Mouse (Mus musculus): ENCODE data around the gene Pgc.

Pgc gene

DNA sequence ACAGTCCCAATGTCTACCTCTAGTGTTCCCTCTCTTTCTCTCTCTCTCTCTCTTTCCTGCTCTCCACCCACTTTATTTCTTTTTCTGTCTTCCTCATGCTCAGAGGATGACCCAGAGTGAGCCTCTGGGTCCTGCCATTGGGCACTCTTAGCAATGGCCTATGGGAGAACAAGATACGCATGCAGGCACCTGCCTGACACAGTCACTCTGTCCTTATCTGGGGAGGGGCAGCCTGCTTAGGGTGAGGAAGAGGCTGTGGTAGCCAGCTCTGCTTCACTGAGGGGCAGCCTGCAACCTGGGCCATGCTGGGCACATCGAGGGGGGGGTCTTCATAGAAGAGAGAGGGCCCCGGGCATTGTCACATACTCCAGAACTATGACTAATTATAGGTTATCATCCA, 23.0 kb downstream of the Pgc start:
- no peak for DNase-seq (ENCODE audit: low spot score in 2 of 2)

DNA sequence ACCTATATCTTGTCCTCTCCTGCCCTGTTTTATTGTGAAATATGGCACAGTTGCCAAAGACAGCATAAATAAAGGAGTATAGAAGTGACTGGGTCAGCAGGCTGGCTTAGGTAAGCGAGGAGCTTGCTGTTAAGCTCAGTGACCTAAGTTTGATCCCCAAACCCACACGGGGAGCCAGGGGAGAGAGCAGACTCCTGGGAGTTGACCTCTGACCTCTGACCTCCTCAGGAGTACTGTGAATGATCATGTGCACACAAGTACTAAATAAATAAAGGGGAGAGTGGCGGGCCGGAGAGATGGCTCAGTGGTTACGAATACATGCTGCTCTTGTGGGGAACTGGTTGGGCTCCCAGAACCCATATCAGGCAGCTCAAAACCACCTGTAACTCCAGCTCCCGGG, 23.5 kb downstream of the Pgc start:
- no peak for DNase-seq (ENCODE audit: low spot score in 2 of 2)

DNA sequence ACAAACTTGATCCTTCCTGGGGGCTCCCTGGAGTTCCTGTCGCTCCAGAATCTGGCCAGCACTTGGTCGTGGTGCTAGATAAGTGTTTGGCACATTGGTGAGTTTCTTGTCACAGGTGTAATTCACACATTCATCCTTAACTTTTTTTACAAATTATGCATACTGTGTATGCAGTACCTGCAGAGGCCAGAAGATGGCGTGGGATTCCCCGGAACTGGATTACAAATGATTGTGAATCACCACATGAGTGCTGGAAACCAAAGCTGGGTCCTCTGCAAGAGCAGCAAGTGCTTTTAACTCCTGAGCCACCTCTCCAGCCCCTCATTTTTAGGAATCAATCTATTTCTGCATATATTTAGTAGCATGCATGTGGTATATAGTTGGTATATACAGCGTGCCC, 25.2 kb downstream of the Pgc start:
- DNase-seq (ENCODE audit: low spot score in 2 of 2), result no peak

DNA sequence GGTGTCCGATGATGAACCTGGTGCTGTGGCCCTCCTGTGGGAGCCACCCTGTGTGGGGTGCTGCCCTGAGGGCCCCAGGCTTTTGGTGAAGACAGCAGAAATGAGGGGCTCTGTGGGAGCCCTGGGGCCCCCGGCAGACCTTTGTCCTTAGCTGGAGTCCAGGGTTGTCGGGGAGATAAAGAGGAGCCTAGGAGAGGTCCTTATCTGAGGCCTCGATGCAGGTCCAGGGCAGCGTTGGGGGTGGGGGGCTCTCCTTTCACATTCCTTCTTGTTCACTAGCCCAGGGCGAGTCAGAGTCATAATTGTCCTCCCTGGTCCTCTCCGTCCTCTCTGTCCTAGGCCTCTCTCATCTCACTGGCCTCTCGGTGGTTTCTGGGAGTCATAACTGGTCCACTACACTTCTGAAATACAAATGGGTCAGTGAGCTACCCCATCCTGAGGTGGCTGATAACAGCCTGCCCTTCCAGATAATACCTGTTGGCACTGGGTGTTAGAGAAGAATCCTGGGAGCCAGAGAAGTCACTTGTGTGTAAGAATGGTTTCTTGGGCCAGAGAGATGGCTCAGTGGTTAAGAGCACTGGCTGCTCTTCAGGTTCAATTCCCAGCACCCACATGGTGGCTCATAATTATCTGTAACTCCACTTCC, 26.6 kb downstream of the Pgc start:
- no peak for DNase-seq (ENCODE audit: low spot score in 2 of 2)

DNA sequence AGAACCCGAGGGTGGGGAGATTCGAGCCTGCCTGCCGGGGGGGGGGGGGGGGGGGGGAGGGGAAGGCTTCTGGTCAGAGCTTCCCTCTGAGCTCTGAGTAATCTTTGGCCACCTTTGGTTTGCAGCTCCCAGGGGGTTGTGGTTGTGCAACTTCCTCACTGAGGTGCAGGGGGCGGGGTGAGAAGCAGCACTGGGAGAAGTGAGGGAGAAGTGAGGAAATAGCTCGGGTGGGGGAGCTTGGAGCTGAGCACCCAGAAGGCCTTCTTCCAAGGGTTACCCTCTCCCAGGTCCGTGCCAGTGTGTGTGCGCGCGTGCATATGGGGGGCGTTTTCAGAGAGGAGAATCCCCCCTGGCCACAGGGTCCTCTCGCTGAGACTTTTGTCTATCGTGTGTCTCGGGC, 27.6 kb downstream of the Pgc start:
- no peak for DNase-seq (ENCODE audit: low spot score in 2 of 2)

DNA sequence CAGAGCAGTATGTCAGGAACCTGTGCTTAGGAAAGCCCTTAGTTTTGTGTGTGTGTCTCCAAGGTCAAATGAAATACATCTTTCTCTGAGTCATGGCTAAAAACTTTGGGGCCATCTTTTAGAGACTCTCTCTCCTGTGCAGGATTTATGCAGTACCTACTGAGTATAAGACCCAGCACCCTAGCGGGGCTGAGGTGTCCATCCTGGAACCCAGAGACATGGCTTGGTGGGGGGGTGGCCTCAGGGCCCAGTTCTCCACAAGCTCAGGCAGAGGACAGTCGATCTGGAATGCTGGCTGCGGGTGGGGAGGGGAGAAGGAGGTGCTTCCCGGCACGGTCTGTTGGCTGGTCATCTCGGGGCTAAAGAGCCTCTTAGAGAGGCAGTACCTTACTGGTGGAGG, 29.7 kb downstream of the Pgc start:
- no peak for DNase-seq (ENCODE audit: low spot score in 2 of 2)

DNA sequence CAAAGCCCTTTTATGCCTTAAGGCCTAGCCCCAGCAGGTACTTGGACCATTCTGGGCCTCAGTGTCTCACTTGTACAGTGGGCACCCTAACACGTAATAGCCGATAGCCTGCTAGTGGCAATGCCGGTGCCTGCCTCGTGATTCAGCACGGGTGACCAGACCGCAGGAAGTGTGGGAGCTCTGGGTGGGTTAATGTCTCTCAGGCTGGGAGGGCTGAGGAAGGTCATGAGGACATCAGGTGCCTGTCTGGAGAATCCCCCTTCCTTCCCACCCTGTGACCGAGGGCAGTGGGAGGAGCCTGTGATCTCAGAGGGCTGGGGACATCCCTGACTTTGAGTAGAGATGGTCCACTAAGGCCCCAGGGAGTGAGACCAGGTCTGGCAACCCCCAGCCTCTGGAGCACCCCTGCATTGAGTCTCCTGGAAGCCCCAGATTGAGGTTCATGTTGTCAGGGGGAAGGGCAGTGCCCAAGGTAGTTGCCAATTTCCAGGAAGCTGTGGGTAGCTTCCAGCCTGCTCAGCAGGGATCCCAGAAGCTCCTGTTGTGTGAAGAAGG, 30.5 kb downstream of the Pgc start:
- DNase-seq (ENCODE audit: low spot score in 2 of 2), result no peak

DNA sequence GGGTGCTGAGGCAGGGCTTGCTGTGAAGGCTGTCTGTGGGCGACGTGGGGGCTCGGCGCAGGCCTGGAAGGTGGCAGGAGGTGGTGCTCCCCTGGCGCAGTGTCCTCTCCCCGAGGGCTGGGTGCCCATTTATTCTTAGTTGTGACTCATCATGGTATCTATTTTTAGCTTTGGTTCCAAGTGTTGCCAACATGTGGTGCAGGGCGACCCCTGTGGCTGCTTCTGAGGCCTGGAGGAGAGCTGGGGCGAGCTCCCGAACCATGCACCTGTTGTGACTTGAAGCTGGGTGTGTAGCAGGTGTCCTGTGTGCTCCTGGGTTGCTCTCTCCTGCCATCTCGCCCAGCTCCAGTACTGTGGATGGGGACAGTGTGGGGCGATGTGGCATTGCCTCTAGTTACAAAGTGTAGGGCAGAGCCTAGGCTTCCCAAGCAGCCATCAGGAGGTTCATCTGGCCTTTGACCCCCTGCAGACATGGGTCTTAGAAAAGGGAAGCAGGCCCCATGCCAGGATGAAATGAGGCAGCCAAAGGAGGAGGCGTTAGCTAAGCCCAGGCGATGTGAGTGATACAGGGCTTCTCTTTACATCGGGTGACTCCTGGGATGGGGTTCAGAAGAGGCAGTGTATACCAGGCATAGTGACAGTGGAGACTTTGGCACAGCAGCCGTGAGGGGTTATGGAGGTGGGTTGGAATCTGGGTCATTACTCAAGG, 33.2 kb downstream of the Pgc start:
- DNase-seq (ENCODE audit: low spot score in 2 of 2), result no peak

DNA sequence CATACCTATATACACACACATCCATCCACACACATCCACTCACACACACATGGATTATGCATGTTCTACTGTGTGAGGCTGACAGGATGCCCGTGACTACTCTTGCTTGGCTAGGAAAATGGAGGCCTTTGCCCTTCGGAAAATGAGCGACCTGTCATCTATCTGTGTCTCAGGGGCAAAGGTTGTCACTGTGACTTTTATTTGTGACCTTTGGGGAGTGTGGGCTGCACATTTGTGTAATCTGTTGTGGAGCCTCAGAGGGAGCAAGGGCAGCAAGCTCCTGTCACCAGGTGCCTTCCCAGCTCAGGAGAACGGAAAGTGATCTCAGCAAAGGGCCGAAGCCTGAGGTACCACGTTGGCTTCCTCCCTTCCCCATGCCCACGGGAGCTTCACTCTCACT, 35.4 kb downstream of the Pgc start:
- no peak for DNase-seq (ENCODE audit: low spot score in 2 of 2)

DNA sequence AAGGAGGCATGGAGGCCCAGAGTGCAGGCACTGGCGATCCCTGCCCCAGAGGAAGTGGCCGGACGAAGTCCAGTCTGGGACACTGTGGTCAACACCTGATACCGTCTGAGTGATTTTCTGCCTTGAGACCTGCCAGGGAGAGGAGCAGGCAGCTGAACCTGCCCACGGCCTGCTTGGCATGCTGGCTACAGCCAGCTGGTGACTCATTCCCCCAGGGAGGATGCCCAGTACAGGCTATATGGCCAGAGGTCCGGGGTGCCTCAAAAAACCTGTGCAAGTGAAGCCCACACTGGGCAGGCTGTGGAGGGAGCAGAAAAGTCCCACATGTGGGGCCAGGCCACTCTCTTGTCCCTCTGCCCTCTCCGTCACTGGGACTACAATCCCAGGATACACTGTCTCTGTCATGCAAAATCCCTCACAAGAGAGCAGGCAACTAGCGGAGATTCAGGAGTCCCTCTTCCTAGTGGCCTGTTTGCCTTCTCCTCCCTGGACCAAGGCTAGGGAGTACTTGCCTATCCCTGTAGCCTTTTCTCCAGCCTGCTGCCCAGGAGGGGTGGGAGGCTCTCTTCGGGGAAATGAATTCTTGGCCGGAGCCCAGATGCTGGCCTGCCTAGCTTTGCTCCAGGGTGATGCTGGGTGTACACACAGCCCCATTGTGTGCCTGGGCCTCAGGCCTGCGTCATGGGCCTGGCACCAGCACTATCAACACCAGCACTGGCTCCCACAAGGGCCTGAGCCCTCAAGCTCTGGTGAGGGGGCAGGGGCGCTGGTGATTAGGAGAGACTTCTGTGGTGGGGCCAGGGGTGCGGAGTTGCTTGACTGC, 36.1 kb downstream of the Pgc start:
- peak; percentile 71 for DNase-seq (ENCODE audit: low spot score in 2 of 2)

DNA sequence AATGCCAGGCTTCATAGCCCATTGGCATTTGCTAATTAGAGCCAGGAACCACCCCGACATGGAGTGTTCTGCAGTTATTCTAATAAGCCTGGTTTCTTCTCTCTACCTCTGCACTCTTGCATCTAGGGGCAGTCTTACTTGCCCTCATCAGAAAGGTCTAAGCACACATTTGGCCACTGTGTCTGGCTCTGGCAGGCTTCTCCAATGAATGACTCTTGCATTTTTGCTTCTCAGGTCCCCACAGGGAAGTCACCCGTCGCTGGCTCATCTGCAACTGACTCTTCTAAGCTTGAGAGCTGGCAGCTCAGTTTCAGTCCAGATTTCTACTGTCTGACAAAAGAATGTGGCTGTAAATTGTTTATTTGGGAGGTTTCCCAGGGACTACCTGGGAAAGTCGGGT, 39.3 kb downstream of the Pgc start:
- DNase-seq (ENCODE audit: low spot score in 2 of 2), result no peak

DNA sequence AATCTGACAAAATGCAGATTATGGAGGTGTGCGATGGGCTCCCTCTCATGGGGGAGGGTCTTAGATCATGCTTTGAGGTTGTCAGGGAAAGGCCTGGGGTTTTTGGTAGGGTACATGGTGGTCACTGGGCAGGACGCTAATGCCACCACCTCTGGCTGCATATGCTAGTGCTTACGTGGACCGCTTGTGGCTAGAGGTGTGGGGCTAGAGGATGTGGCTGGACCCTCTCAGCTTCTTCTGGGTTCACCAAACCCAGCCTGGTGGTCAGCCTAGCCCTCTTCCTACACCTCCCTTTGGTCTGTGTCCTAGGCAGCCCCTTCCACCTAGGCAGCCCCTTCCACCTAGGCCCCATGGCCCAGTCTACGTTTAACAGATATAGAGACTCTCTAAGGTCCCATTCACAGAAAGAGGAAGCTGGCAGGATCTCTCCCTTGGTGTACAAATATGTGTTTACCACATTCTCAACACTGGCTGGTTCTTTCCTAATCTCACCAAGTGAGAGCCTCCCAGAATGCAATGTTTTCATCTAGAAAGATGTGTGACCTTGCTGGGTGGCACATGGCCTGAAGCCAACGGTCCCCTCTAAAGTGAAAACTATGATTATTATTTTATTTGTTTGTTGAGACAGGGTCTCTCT, 39.9 kb downstream of the Pgc start:
- no peak for DNase-seq (ENCODE audit: low spot score in 2 of 2)

DNA sequence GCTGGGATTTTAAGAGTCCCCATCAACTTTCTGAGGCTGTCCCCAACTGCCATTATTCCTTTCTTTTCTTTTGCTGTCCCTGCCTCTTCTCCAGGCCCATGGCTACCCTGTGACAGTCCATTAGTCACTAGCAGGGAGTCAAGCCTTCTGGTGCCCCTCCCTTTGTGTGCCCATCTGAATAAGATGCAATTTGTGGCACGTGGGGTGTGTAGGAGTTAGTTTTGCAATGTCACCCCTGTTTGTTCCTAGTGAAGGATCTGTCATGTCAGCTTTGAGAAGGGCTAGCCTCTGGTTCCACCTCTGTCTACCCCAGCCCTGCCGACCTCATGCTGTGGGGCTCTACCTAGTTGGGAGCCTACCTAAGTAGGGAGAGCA, 40.4 kb downstream of the Pgc start:
- no peak for DNase-seq (ENCODE audit: low spot score in 2 of 2)

DNA sequence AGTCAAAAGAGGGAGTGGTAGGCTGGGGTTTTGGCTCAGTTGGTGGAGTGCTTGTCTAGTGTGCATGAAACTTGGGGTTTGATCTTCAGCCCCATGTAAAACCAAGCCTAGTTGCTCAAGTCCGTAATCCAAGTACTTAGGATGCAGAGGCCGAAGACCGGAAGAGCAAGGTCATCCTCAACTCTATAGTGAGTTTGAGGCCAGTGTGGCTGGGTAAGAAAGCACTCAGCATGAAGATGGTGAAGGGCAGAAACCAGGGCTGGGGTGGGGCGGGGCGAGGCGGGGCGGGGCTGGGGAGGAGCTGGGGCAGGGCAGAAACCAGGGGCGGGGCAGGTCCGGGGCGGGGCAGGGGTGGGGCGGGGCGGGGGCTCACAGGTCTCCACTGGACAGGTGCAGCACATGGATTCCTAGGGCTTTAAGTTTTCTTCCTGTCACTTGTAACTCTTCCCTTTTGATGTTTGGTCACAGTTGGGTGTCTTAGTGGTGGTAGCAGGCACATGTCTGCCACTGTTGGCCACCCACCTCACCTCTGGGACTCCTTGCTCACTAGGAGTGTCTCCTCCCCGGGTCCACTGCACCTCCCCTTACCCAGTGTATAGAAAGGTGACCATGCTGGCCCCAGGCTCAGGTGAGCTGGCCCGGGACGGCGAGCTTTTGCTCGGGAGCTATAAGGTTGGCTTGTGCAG, 41.0 kb downstream of the Pgc start:
- DNase-seq (ENCODE audit: low spot score in 2 of 2), result no peak

DNA sequence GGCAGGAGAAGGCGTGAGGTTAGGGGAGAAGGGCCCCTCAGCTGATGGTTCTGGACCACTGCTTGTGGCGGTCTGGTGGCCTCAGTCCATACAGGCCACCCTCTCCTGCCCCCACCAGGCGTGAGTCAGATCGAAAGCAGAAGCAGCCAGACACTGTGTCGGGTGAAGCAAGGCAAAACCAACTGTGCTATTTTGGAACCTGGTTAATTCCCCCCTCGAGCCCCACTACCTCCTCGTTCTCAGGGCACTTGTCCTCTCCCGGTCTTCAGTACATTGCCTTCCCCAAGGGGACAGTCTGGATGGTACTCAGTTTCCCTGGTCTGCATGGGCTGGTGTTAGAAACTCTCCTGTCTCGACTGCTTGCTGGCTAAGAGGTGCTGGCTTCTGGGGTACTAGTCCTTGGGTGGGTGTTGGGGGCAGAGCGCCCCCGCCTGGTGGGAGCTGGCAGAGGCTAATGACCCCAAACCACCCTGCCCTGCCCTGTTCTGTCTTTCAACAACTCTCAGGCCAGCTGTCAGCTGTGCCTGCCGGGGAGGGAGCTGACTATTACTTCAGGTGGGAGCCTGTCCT, 42.1 kb downstream of the Pgc start:
- no peak for DNase-seq (ENCODE audit: low spot score in 2 of 2)

DNA sequence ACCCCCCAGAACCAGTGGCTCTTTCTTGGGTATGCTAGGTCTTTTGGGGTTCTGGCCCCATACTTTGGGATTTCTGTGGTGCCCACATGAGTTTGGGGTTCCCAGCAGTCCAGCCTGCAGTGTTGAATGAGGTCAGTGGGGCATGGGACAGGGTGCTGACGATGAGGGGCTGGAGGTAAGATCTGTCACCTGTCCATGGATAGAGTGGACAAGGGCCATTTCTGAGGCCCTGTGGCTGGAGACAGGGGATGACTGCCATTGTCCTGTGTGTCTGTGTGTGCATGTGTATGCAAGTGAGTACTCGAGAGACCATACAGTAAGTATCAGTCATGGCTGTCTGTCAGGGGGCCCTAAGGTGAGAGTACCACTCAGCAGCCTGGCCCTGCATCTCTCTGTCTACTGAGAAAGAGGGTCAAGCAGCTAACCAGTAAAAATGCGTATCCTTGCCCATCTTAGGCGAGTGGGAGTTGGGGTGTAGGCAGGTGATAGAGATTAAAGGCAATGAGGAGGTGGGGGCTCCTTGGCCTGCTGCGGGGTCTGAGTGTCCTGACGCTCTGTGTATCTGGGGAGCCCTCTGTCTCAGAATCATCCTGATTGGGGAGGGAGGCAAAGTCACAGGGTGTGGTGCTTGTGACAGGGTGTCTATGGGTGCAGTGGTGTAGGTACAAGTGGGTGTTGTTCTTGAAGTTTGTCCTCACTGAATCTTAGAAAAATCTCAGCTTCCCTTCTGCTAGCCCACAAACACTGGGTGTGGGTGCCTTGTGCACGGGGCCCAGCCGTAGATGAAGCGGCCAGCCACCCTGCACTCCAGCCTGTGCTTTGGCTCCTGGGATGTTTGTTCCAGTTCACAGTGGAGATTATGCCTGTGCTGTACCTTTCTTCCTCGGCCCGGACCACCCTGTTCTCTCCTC, 43.0 kb downstream of the Pgc start:
- no peak for DNase-seq (ENCODE audit: low spot score in 2 of 2)

DNA sequence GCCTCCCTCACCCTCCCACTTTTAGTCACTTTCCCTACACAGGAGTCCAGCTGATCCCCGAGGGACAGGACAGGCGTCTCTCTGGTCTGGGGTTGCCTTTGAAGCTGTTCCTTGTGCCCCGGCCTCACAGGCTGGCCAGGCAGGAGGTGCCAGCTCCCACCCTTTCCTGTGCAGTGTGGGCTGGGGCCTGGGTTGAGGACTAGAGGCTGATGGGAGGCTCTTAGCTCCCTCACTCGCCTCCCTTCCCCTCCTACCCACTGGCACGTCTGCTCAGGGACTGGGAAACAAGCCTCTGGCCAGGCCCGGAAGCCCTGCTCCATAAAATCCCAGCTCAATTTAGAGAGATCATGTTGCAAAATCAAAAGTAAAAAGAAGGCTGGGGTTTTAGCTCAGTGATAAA, 47.0 kb downstream of the Pgc start:
- no peak for DNase-seq (ENCODE audit: low spot score in 2 of 2)

DNA sequence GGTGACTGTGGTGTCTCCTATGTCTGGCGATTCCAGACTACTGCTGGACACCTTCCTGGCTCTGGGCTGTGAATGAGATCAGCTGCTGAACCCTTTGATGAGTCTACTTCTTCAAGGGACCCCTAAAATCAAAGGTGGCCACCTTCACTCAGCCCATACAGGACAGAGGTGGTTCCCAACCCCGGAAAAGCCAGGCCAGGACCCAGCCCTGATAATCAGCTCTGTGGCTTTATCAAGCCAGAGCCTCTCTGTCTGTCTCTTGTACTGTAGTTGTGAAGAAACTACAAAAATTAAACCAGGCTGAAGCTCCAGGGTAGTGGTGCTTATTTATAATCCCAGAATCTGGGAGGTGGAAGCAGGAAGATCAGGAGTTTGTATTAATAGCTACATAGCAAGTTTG, 50.5 kb downstream of the Pgc start:
- DNase-seq (ENCODE audit: low spot score in 2 of 2), result no peak

DNA sequence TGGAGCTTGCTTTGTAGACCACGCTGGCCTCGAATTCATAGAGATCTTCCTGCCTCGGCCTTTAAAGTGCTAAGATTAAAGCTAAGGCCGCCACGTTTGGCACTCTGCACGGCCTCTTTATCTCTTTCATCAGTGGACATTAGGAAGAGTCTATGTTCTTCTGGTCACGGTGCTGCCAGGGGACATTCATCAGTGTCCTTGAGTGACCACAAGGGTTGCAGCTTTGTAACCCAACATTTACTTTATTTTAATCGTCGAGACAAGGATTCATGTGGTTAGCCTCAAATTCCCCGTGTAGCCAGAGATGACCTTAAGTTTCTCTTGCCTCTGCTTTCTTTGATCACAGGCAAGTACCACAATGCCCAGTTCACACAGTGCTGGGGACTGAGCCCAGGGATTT, 53.8 kb downstream of the Pgc start:
- no peak for DNase-seq (ENCODE audit: low spot score in 2 of 2)

DNA sequence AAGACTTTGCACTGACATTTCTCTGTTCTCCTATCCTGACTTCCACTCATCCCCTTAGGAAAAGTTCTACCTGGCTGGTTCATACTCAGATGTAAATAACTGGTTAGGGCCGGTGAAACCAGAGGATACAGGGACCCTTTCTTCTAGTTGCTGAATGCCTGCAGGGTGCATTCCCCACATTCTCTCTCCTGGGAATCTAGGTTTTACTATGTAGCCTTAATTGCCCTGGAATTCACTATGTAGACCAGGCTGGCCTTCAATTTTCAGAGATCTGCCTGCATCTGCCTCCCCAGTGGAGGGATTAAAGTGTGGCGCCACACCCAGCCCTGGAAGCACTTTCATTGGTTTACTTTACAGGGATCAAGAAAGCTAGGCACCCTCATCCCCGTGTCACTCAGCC, 55.8 kb downstream of the Pgc start:
- DNase-seq (ENCODE audit: low spot score in 2 of 2), result no peak

All from urinary bladder, postnatal 4 days (tissue).